Mouse (Mus musculus): ENCODE results near the gene Slc22a23. TPM values are rescaled to one million over a fixed set of nuclear protein-coding genes. Genes with fewer than 3 reads are reported as not detected.

Slc22a23 gene
- total RNA-seq, 2 experiments from 2014 or later, result 8.5 to 10.2 TPM

- DNase-seq, result no peak
These were observed 1.3 kb upstream of the Slc22a23 start for GRCm38 (mm10) chr13:34346238-34346637.

GRCm38 (mm10) chr13:34344376-34345127, 430 bp downstream of the Slc22a23 start:
- intact Hi-C loops (cut with DNase I), result loop anchor here (2.0 to 5.0 kb wide), 2 partner anchors 152 to 293 kb away; no protein-coding TSS in a partner anchor
- peak in 1 of 2 experiments; percentile 31 for DNase-seq

More at GRCm38 (mm10) chr13:34346238-34346637, 1.3 kb upstream of the Slc22a23 start:
- intact Hi-C loops (cut with DNase I), result loop anchor here (5.0 kb wide), 1 partner anchor 291 kb away; no protein-coding TSS in a partner anchor

GRCm38 (mm10) chr13:34343719-34344375, 1.1 kb downstream of the Slc22a23 start:
- no peak for DNase-seq
- intact Hi-C loops (cut with DNase I), result loop anchor here (2.0 kb wide), 1 partner anchor 151 kb away; no protein-coding TSS in a partner anchor

- no peak for DNase-seq
- intact Hi-C loops (cut with DNase I), result no loop called here
These were observed 2.6 kb downstream of the Slc22a23 start for GRCm38 (mm10) chr13:34342286-34342890.

- intact Hi-C loops (cut with DNase I), result loop anchor here (10.0 kb wide), 1 partner anchor 62 kb away; no protein-coding TSS in a partner anchor
- DNase-seq, result no peak
These were observed 8.1 kb downstream of the Slc22a23 start for GRCm38 (mm10) chr13:34336895-34337294.

GRCm38 (mm10) chr13:34334847-34335246, 10.1 kb downstream of the Slc22a23 start:
- DNase-seq, result no peak
- intact Hi-C loops (cut with DNase I), result loop anchor here (10.0 kb wide), 1 partner anchor 60 kb away; no protein-coding TSS in a partner anchor

GRCm38 (mm10) chr13:34332762-34333161, 12.2 kb downstream of the Slc22a23 start:
- no peak for DNase-seq
- intact Hi-C loops (cut with DNase I), result loop anchor here (10.0 kb wide), 1 partner anchor 58 kb away; no protein-coding TSS in a partner anchor

GRCm38 (mm10) chr13:34331399-34332186, 13.4 kb downstream of the Slc22a23 start:
- intact Hi-C loops (cut with DNase I), result loop anchor here (10.0 kb wide), 1 partner anchor 57 kb away; no protein-coding TSS in a partner anchor
- DNase-seq, result no peak

- DNase-seq, result no peak
- intact Hi-C loops (cut with DNase I), result no loop called here
These were observed 15.4 kb downstream of the Slc22a23 start for GRCm38 (mm10) chr13:34329589-34329988.

GRCm38 (mm10) chr13:34326992-34327391, 18.0 kb downstream of the Slc22a23 start:
- intact Hi-C loops (cut with DNase I), result no loop called here
- no peak for DNase-seq

- intact Hi-C loops (cut with DNase I), result no loop called here
These were observed 21.6 kb downstream of the Slc22a23 start for GRCm38 (mm10) chr13:34323361-34323760.

GRCm38 (mm10) chr13:34320482-34320881, 24.5 kb downstream of the Slc22a23 start:
- intact Hi-C loops (cut with DNase I), result no loop called here
- DNase-seq, result no peak

More at GRCm38 (mm10) chr13:34323361-34323760, 21.6 kb downstream of the Slc22a23 start:
- no peak for DNase-seq

- DNase-seq, result no peak
- intact Hi-C loops (cut with DNase I), result no loop called here
These were observed 27.9 kb downstream of the Slc22a23 start for GRCm38 (mm10) chr13:34317051-34317450.

GRCm38 (mm10) chr13:34316511-34316910, 28.5 kb downstream of the Slc22a23 start:
- no peak for DNase-seq

GRCm38 (mm10) chr13:34313033-34313491, 31.9 kb downstream of the Slc22a23 start:
- no peak for DNase-seq
- intact Hi-C loops (cut with DNase I), result no loop called here

More at GRCm38 (mm10) chr13:34316511-34316910, 28.5 kb downstream of the Slc22a23 start:
- intact Hi-C loops (cut with DNase I), result no loop called here

- DNase-seq, result no peak
- intact Hi-C loops (cut with DNase I), result no loop called here
These were observed 32.5 kb downstream of the Slc22a23 start for GRCm38 (mm10) chr13:34312346-34313002.

- DNase-seq, result no peak
- intact Hi-C loops (cut with DNase I), result no loop called here
These were observed 33.4 kb downstream of the Slc22a23 start for GRCm38 (mm10) chr13:34311593-34311992.

GRCm38 (mm10) chr13:34308604-34308927, 36.4 kb downstream of the Slc22a23 start:
- DNase-seq, result no peak
- intact Hi-C loops (cut with DNase I), result no loop called here
